Mouse (Mus musculus) frontal cortex, postnatal 36 days (tissue): ENCODE data around the gene Eif2ak4.
A peak's percentile ranks its signal among the peaks of the same experiment; 100 is the strongest.

ENCODE experiments used
- DNase-seq, 2 experiments: peaks; one replicate each; pipeline ENCODE4 v3.0.0; 2022; ENCODE audit warnings: low spot score in 2 of 2

Gene Eif2ak4

GRCm38 (mm10) chr2:118463480-118463879 lies 75.1 kb downstream of the Eif2ak4 start:
- DNase-seq, result peak in 1 of 2 experiments; percentile 21

DNA sequence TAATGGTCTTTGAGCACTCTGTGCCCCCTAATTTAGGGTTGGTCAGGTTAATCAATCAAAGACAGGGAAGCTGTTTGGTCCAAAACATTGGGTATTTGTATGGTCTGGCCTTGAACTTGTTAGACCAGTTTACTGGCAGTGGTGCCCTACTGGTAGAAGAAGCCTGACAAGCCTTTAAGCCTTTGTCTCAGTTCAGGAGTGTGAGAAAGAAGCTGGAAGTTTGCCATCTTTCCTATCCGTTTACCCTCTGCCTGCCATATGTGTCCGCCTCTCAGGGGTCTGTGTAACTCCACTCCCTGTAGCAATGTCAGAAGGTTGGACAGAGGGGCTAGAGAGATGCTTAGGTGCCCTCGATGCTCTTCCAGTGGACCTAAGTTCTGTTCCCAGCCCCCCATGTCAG lies 76.0 kb downstream of the Eif2ak4 start:
- no peak for DNase-seq

GRCm38 (mm10) chr2:118465894-118466293 lies 77.5 kb downstream of the Eif2ak4 start:
- DNase-seq, result no peak

GRCm38 (mm10) chr2:118466601-118467000 lies 78.2 kb downstream of the Eif2ak4 start:
- DNase-seq, result no peak

- DNase-seq, result no peak
These were observed 79.9 kb downstream of the Eif2ak4 start for GRCm38 (mm10) chr2:118468354-118468753.

DNA sequence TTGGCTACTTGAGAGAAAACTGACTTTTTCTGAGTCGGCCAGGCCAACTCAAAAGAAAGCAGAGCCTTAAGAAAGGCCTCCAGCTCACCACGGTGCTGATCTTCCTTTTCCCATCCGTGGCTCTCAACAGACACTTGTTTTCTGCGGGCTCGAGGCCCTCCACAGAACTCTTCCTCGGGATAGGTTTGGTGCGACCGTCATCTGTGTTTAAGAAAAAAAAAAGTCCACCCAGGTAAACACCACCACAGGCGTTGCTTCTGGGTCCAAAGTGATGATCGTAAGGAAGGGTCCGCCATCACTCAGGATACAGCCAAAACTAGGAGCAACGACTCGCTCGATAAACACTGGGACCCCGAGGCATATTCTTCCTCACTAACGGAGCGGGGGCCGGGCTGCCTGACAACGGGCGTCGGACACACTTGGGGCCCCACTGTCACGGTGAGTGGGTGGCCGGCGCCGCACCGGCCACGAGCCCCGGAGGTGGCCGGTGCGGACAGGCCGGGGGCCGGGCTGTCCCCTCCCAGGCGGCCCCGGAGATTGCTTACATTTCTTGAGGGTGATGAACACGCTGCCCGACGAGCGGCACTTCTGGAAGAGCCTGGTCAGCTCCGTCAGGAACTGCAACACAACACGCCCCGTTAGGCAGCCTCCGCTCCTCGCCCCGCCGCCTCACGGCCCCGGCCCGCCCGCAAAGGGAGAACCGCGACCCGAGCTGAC lies 90.6 kb downstream of the Eif2ak4 start:
- DNase-seq, result no peak

DNA sequence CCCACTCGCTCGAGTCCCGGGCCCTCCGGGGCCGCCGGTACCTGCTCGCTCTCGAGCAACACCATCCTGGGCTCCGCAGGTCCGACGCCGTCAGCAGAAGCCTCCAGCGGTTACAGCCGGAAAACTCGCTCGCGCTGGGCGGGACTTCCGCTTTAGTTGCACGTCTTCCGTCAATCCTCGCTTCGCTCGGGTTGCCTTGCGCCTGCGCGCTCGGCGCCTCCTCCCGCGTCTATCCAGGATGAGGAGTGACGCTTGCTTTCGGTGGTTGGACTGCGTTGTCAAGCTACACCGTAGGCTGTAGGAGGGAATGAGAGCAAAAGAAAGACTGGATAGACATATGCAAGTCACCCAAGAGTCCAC lies 91.1 kb downstream of the Eif2ak4 start, which contains the start of gene Srp14:
Srp14 (minus strand) TSS at position 162 of the 360 bp plus-strand sequence.
- DNase-seq, result peak; percentile 88 to 94

DNA sequence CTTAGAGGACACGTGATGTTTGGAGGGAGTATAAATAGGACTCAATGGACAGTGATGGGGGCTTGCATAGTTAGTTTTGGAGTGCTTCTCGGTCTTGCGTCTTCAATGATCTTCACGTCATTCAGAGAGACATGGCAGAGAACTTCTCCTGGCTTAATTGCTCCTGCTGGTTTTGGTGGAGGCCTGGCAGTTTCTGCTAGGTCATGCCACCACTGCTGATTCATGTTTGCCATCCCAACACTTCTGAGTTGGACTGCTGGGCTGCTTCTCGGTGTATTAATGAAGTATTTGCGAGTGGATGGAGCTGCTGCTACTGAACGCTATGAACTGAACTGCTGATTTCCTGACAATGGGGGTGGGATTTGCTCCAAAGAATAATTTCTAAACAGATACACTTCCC lies 92.5 kb downstream of the Eif2ak4 start:
- DNase-seq, result no peak

GRCm38 (mm10) chr2:118483032-118483431 lies 94.6 kb downstream of the Eif2ak4 start:
- no peak for DNase-seq

GRCm38 (mm10) chr2:118484386-118484898 lies 96.0 kb downstream of the Eif2ak4 start:
- peak in 1 of 2 experiments; percentile 54 for DNase-seq

DNA sequence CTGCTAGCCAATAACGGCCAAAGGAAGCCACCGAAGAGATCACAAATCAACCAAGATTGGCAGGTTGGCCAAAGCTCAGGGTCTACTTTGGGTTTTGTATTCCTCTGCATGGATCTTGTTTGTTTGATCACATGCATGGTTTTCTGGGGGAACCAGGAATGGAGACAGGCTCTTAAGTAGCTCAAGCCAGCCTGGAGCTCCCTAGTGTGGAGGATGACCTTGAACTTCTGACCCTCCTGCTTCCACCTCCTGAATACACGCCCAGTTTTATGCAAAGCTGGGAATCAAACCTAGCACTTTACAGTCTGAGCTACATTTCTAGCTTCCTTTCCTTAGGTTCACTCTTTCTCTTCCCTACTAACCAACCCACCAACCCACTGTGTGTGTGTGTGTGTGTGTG lies 97.0 kb downstream of the Eif2ak4 start:
- no peak for DNase-seq

DNA sequence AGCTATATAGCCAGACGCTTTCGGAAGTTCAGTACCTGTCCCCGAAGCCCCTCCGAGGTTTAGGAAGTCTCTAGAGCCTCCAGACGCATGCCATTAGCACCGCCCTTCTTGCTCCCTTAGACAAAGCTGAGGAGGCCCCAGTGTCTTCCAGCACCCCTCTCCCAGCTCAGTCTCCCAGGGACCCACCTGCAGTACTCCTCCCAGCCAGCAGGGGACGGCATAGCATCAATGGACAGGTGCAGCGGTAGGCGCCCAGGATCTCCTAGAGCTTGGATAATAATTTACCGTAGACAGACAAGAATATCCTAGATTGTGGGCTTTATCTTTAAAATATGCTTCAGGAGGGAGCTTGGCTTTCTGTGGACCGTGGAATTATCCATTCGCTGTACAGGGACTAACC lies 98.5 kb downstream of the Eif2ak4 start:
- DNase-seq, result peak; percentile 66 to 71

- DNase-seq, result no peak
These were observed 99.4 kb downstream of the Eif2ak4 start for GRCm38 (mm10) chr2:118487806-118488205.

GRCm38 (mm10) chr2:118490241-118491091 lies 102.0 kb downstream of the Eif2ak4 start:
- no peak for DNase-seq

DNA sequence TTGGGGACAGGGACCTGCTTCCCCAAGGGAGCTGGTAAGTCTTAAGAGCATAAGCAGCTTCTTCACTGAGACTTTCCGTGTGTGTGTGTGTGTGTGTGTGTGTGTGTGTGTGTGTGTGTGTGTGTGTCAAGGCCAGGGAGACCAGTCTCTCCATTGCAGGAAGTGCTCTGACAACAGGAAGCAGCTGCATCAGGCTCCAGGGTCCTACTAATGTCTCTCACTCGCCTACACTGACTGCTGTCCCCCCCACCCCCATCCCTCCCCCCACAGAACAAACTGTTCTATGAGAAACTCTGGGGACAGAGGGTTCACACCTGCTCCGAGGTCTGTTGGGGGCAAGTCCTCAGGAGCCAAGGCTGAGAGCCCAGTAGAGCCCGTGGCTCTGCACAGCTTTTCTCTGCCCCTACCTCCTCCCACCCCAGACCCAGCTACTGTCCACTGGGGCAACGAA lies 102.9 kb downstream of the Eif2ak4 start:
- no peak for DNase-seq

GRCm38 (mm10) chr2:118491741-118492395 lies 103.5 kb downstream of the Eif2ak4 start:
- DNase-seq, result no peak

DNA sequence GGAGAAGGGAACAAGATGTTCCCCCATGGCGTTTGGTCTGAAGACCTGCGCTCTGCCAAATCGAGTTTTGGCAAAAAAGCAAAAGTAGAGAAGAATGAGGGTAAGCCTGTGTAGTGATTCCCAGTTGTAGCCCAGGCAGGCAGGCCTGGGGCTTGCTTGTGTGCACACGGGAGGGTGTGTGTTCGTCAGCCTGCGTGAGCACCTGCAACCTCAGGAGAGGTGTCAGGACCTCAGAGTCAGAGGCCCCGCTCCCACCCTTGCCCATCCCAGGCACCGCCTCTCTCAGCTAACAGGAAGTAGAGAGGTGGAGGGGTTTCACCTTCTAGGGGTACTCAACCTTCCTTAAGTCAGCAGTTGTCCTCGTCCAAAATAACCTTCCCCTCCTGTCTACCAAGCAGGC lies 106.6 kb downstream of the Eif2ak4 start:
- DNase-seq, result no peak

DNA sequence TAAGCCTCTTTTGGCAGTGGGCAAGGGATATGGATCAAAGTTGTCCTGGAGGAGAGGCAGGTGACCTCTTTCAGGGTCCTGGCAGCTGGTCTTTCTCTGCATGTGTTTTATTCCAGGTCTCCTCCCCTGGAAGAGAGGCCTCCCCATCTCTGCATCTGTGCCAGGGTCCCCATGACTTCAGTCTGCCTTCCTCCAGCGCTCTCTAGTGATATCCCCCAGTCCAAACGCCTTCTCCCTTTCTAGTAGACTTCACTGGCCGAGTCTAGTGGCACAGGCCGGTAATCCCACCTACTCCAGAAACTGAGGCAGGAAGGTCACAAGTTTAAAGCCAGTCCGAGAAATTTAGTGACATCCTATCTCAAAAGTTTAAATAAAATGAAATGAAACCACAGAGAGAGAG lies 109.5 kb downstream of the Eif2ak4 start:
- no peak for DNase-seq

- DNase-seq, result no peak
These were observed 110.1 kb downstream of the Eif2ak4 start for GRCm38 (mm10) chr2:118498476-118498875.

DNA sequence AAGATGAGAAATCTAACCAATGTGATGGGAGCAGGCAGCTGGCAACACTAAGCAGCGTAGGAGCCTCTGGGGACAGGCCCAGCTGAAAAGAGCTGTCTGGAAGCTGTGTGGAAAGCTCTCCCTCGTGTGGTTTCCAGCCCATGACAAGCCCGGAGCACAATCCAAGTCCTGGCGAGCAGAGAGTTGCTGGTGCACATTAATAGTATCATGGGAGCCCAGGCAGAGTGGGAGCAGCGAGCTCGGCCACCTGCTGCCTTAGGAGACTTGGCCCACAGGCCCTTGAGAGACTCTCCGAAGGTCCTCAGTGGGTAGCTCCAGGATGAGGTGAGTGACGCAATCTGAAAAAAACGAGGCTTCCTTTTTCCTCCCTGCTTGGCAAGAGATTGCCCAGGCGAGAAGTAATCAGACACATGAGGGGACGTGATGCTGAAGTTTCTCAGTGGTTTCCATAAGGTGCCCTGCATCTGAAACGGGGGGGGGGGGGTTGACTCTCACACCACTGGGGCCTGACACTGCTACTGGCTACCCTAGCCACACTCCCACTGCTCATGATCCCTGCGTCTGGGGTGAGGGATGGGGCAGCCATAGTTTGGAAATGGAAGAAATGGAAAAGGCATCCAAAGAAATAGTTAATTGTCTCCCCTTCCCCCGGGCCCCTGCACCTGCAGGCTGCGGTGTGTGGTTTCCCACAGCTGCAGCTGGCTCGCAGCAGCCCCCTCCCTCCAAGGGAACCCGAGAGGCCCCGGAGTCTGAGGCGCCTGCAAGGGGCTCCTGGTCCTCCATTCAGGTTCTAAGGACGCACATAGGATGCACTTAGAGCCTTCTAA lies 110.9 kb downstream of the Eif2ak4 start:
- DNase-seq, result peak; percentile 26 to 35

GRCm38 (mm10) chr2:118500191-118500590 lies 111.8 kb downstream of the Eif2ak4 start:
- DNase-seq, result no peak
